Mouse (Mus musculus) adrenal gland, adult 18-20 months (tissue): ENCODE results near the gene Slc34a1. TPM values are rescaled to one million over a fixed set of nuclear protein-coding genes. Genes with fewer than 3 reads are reported as not detected.
A peak's percentile ranks its signal among the peaks of the same experiment; 100 is the strongest.
"Not testable (repeated sequence)": the region's sequence is repeated elsewhere in the genome, so short reads cannot be mapped to it uniquely, and the experiment has no call there.

ENCODE experiments used
- DNase-seq, 2 experiments: peaks; one replicate each; pipeline ENCODE4 v3.0.0; 2021 to 2022; ENCODE audit warnings: low spot score in 2 of 2
- total RNA-seq, 2 experiments: library from RNA; stranded (reverse); gene quantifications; 1 replicate in 1 of 2; 2 replicates in 1 of 2; pipeline ENCODE4 v1.2.3; 2021

Slc34a1 gene
- total RNA-seq, 2 experiments from 2014 or later = 2.9 TPM; not detected in 1

DNA sequence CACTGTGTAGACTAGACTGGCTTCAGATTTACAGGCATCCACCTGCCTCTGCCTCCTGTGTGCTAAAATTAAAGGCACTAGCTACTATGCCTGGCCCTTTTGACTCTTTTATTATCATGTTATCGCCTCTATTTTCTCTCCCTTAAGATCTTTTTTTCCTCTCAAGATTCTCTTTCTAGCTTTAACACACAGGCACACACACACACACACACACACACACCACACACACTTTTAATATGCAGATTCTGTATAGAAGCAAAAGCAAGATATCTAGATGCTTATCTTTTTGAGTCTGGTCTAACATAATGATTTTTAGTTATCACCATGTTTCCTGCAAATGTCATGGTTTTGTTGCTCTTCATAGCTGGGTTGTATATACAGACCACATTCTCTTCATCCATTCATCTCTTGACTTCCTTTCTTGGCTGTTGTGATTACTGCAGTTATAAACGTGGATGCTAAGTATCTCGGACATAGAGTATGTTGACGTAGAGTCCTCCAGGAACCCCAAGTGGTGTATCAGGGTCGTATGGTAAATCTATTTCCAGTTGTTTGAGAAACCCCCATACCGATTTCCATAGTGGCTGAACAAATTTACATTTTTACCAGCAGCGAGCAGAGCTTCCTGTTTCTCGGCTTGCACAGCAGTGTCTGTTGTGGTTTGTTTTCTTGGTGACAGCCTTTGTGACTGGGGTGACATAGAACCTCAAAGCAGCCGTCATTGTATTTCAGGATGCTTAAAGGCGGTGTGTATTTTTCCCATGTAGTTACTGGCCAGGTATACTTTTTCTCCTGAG, 34.1 kb downstream of the Slc34a1 start:
- DNase-seq = no peak

DNA sequence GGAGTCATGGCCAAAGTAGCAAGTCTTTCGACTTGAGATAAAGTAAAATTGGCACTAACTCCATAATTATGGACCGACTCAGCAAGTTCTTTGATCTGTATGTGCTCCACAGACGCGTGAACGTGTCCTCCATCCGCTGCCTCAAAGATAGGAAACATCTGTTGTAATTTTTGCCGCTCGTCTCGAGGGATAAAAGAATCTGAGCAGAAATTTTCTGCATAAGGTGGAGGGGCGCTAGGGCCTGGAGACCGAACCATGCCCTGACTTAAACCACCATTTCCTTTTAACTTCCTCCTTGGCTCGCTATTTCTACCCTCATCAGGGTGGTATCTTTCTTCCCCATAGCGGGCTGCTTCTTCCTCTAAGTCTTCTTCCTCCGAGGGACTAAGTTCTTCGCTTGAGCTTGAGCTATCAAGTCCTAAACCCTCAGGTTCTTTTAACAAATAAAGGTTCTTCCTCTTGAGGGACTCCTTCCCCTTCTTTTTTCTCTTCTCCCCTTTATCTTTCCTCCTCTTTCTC, 39.2 kb downstream of the Slc34a1 start:
- DNase-seq = not testable (repeated sequence)

DNA sequence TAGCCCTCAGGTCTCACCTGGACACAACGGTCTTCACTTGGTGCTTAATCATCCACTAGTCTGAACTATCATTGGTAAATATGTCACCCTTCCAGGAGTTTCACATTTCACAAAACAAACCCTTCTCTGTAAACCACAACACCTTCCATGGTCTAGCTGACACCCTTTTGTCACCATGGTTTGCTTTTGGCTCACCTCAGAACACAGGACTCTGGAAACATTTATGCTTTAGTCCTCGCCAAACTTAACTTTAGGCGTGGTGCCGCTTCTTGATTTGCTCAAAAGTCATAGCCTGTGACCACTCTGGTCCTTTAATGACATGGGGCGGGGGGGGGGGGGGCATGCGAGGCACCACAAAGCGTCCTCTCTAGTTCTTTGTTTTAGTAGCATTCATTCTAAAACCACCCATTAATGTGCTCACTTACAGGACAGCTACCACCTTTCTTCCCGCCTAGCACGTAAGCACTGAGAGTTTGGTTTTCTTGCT, 45.9 kb downstream of the Slc34a1 start:
- DNase-seq = no peak

DNA sequence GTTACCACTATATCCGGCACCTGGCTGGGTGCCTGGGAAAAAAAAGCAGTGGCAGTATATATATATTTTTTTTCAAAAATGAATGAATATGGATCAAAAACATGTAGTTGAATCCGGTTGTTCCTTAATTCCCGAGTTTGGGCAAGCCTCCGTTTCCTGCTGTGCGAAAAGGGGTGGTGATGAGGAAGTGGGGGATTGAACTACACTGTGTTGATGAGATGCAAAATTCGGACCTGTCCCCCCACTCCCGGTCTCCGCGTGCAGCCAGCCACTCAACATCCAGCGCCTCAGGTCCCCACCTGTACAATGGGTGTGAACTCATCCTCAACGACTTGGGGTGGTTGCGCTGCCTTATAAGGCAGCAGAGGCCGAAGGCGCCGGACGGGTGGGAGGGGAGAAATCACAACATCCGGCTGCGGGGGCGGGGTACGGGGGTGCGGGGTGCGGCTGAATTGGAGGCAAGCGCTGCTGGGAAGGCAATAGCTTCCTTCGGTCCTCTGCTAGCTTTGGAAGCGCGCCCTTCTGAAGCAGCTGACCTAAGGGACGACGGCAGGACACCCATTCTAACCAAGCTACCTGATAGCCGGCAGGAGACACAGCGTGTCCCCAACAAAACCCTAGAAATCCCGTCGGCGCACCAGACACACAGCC, 46.4 kb downstream of the Slc34a1 start:
- DNase-seq = peak in 1 of 2 experiments; percentile 78

DNA sequence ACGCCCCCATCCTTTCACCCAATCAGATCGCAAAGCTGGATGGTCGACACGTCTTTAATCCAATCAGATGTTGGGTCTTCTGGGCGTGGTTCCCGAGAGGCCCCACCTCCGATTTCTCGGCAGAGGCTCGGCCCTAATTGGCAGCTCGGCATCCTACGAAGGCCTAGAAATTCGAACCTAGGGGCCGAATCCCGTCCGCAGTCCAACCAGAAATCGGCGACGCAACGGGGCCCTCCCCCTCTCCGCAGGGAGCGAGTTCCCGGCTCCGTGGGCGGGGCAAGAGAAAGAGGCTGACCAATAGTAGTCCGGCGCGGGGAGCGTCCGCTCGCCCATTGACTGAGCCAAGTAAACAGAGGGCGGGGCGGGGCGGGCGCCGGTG, 46.9 kb downstream of the Slc34a1 start, which contains the start of gene Grk6:
Grk6 (plus strand) TSS at position 136 of the 379 bp plus-strand sequence.
- DNase-seq = peak; percentile 95 to 97

DNA sequence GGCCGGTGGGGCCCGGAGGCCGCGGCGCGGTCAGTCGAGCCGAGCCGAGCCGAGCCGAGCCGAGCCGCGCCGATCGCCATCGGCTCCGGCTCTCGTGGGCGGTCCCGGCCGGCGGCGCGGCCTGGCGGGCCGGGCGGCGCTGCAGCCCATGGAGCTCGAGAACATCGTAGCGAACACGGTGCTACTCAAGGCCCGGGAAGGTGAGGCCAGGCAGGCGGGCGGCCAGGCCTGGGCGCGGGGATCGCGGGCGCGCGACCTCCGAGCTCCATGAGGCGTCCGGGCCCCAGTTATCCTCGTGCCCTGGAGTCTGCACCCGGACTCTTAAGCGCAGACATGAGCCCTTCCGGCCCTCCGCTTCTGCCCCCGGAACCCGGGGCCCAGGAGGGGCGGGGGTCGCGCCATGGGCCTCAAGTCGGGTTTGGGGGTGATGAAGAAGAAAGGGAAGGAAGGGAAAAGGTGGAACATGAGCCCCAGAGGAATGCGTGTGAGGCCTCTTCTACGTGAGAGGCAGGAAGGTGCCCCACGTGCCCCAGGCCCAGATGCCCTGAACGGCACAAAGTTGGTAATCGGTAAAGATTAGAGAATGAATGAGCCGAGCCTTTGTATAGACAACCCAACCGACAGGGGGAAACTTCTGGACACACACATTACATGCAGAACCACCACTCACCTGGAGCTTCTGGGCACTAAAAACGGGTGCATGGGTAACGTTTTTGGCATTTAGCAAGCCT, 47.5 kb downstream of the Slc34a1 start:
- DNase-seq = no peak

DNA sequence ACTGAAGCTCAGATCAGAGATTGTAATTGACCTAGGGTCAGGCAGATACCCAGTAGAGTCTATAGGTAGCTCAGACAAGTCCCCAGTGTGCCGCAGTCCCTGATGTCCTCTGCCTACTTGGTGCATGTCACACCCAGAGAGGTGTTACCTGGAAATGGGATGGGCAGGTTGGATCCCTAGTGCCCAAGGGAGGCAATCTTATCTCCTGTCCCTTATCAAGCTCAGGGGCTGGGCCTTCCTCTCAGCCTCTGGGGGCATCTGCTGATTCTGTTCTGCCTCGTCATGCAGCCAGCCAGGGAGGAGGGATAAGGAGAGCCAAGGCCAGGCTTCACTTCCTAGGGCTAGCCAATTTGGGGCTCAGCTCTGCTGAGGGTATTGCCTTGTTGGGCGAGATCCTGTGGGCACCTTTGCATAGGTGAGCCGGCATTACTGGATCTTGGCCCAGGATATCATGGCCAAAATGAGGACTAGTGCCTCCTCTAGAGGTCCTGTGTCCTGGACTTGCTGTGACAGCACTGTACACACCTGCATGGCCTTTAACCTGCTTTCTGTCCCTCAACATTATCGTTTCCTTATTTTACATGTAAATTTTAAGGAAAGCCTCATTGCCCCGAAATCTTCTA, 48.6 kb downstream of the Slc34a1 start:
- no peak for DNase-seq

DNA sequence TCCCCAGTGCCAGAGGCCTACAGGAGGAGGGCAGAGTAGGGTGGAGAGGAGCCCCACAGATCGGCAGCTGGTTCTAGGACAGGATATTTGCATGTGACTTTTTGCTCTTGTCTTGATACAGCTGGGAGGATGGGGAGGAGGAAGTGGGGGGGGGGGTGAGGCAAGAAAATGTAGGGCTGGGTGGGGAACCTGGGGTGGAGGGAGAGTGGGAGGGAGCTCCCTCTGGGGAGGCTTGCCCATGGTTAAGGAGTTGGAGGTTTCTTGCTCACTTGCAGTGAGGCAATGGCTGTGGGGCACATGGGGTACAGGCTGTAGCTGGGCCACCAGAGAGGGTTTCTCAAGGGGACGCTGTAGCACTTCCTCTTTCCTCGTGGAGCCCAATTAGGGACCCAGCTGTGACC, 49.6 kb downstream of the Slc34a1 start:
- no peak for DNase-seq

DNA sequence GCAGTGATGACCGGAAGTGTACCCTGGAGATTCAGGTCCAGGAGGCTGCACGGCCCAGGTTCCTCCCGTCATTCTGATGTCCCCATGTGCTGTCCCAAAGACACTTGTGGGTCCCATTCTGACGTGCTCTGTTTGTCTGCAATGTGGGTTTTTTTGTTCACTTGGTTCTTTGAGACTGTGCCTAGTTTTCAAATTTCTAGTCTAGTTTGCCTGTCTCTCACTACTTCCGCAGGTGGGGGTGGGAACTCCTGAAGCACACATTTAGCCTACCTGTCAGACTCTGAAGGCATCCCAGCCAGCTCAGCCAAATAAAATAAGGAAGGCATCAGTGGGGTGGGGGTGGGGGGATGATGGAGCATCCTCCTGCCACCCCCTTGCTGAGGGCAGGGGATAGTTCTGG, 50.1 kb downstream of the Slc34a1 start:
- DNase-seq = no peak

DNA sequence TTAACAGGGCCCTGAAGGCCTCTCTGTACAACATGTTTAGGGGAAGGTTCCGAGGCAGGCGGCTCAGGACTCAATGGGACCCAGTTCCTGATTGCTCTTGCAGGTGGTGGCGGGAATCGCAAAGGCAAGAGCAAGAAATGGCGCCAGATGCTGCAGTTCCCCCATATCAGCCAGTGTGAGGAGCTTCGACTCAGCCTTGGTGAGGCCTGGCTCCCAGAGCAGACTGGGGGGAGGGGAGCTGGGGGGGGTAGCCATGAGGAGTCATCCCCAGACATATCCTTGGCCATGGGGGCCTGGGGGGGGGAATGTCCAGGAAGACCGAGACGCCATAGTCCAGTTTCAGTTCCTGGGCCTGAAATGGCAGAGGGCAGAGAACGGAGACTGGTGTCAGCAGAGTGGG, 51.2 kb downstream of the Slc34a1 start:
- DNase-seq = no peak

DNA sequence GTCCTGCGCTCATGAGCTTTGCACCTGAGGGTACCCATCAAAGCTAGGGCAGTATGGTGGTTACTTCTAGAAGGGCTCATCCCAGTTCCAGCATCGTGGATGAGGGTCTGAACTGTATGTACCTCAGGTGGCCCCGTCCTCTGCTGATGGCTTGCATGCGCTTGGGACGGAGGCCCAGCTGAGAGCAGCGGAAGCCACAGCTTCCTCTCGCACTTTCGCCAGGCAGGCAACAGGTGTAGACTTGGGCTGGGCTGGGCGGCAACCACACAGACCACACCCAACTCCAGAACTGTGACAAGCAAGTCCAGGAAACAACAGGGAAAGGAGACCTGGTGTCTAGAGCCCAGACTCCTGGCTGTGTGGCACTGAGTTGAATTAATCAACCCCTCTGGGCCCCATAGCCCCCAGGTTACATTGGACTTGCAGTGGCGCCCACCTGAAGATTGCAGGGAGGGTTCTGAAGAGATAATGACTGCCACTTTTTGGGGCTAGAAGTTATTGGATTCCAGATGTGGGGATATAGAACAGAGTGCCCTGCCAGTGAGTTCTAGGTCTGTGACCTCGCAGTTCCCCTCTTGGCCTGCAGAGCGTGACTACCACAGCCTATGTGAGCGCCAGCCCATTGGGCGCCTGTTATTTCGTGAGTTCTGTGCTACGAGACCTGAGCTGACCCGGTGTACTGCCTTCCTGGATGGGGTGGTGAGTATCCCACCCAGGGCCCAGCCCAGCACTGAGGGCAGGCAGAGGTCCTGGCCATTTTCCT, 51.9 kb downstream of the Slc34a1 start:
- no peak for DNase-seq

DNA sequence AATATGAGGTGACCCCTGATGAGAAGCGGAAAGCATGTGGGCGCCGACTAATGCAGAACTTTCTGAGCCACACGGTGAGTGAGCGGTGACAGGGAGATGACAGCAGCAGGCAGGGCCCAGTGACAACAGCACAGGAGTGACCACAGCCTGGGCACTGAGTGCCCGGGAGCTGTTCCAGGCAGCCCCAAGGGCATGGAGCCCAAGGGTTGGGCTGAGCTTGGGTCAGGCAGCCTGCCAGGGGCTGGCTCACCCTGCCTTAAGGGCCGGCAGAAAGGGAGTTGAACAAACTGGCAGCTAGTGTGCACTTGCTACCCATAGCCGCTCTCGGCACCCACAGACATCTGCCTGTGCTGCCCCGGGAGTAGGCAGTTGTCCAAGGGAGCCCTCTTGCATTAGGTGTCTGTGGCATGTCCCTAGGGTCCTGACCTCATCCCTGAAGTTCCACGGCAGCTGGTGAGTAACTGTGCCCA, 52.6 kb downstream of the Slc34a1 start:
- DNase-seq = peak; percentile 59 to 63

DNA sequence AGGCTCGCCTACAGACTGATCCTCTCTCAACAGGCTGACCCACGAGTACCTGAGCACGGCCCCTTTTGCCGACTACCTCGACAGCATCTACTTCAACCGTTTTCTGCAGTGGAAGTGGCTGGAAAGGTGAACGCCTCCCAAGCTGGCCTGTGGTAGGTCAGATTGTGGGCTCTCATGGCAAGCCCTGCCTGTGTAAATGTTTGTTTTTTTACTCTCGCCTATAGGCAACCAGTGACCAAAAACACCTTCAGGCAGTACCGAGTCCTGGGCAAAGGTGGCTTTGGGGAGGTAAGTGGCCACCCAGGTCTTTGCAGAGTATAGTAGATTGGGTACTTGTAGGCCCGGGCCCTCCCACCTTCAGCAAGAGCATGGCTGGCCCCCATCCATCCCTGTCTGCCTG, 53.3 kb downstream of the Slc34a1 start:
- DNase-seq = no peak

DNA sequence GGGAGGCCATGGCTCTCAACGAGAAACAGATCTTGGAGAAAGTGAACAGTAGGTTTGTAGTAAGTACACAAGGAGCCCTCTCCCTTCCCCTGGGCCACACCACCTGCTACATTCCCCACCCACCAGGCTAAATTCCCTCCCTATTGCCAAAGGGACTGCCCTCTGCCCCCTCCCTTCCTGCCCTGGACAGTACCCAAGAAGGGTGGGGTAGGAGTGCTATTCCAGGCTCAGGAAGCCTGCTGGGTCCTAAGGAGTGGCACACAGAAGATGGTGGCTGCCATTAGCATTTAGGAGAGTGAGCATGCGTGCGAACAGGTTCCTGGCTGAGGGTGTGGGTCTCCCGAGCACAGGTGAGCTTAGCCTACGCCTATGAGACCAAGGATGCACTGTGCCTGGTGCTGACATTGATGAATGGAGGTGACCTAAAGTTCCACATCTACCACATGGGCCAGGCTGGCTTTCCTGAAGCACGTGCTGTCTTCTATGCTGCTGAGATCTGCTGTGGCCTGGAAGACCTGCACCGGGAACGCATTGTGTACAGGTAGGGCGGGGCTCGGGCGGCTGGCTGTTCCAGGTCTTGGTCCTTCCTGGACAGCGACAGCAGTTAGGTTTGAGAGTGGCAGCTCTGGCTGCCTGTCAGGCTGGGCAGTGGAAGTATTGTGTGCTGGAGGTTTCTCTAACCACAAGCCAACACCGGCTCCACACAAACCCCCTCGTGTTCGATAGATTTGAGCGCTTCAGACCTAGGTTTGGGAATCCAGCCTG, 54.0 kb downstream of the Slc34a1 start:
- no peak for DNase-seq

DNA sequence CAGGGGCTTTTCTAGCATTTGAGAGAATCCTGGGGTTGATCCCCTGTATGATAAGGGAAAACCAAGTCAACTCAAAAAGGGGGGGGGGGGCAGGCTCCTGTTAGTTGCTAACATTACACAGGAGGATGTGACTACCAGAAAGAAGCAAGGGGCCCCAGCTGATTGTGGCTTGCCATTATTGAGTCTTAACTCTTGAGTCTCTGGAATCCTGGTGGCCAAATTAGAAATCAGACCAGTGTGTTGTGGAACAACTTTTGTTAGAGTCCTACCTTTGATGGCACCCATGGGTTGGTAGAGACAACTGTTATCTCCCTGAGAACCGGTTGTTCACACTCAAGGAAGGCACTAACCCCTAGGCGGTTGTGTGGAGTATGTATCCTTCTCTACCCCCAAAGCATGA, 65.0 kb downstream of the Slc34a1 start:
- no peak for DNase-seq

DNA sequence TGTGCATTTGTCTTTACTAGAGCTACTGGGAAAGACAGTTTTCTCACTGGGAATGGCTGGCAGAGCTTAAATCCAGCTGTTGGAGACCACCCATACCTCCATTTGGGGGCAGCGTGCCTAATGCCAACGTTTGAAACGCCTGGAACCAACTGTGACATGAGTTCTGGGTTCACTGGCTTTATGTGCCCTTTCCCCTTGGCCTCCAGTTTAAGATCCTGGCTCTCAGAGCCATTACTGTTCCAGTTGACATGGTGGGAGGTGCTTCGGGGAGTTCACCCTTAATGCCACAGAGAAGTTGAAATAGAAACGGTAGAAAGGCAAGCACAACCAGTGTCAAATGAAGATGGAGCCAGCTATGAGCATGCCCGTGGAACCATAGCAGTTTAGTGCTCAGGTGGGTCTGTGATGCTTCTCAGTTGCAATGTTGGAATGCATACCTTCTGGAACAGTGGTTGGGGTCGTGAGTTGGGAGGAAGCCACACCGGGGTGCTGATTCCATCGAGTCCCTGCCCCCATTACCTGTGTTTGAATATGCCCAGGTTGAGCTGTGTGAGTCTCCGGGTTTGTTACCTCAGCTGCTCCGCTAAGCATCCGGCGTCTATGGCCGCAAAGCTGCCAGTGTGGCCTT, 65.5 kb downstream of the Slc34a1 start:
- DNase-seq = no peak

DNA sequence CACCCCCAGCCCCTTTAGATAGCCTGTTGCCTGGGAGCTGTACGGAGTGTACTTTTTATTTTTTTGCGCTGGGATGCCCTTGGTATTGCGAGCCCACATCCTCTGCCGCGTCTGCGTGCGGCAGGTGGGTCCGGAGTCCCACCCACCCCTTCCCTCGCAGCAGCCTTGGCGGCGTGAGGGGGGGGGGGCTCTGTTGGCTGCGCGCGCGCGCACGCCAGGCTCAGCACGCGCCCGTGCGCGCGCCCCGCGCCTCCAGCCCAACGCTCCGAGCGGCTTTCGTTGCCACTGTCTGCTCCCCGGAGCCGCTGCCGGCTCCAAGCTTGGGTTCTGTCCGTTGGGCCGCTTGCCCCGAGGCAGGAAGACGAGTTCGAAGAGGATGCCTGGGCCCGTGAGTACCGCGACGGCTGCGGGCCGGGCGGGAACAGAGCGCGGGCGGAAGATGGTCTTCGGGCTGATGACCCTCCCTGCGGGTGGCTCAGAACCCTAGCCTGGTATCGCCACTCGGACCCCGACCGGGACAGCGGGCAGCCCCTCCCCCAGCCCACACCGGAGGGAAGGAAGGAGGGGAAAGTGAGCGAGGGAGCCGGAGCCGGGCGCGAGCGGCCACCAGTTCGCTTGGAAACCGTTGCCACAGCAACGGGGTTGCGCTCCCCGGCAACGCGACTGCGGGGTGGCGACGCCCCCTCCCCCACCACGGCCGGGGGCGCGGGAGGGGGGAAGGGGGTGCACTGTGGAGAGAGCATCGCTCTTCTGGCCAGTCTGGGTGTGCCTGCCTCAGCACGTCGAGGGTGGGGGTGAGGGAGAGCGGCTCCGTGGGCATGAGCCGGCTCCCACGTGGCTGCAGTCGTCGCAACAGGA, 66.3 kb downstream of the Slc34a1 start, which contains the start of gene Prr7:
Prr7 (plus strand) TSS at position 241 of the 858 bp plus-strand sequence.
- DNase-seq = peak in 1 of 2 experiments; percentile 48

DNA sequence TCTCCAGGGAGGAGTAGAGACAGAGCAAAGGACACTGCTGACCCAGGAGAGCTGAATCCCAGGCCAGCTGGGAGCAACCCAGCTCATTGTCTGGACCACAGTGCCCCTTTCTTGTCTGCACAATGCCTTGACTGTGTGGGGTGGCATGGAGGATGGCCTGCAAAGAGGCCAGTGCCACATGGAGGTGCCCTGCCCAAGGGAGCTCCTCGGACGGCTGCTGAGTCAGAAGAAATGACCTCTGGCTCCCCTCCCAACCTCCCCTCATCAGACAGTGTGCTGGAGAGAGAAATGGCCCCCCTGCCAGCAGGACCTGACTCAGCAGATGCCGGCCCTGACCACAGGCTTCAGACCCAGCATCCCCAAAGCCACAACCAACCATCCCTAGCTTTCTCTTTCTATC, 67.2 kb downstream of the Slc34a1 start:
- no peak for DNase-seq
